ENCODE assay signal across 11 mouse cellular contexts in genomic region chr2:74727640-74728302, GRCm38 (mm10). TPM values are rescaled to one million over a fixed set of nuclear protein-coding genes. Genes with fewer than 3 reads are reported as not detected.
DNase-seq lines count a peak whose midpoint lies in the region; ATAC-seq lines count a peak whose summit lies in the region.
"Had no signal": no experiment of that assay in that cellular context is flagged by ENCODE, and none has a peak within 500 bp of the region (broad histone marks: within the 10 kb centered on the region; RNA-seq: fewer than 3 reads in every experiment).

No protein-coding gene starts in this region.

- DNase-seq in heart, embryonic 10.5 days (ENCODE audit: low spot score): no peak
- DNase-seq in heart, postnatal 14 days: no peak
- DNase-seq in lung, postnatal 10 days: no peak
- DNase-seq in intestine, embryonic 14.5 days (ENCODE audit: low spot score): peak; percentile 65
- no peak for DNase-seq in cerebellum, adult 9-11 months
- DNase-seq in layer of hippocampus, postnatal 14 days (ENCODE audit: low spot score in 2 of 2): no peak
- DNase-seq: cerebellum, adult 9-10 months had no signal

- intact Hi-C loops in heart, postnatal 14 days (cut with DNase I): no loop called here

- no peak for ATAC-seq in lung, embryonic 16.5 days (ENCODE audit: low read depth)
- 0 out of 2 replicates have a peak, but pooled peaks have one; percentile 12 for ATAC-seq in intestine, embryonic 14.5 days (replicated peaks; ENCODE audit: low FRiP score, low TSS enrichment, low read depth)
- ATAC-seq in stomach, embryonic 14.5 days (ENCODE audit: insufficient number of reproducible peaks, insufficient read depth, low FRiP score, low read depth): no peak
- ATAC-seq: CD4-positive, CD25-positive, alpha-beta regulatory T cell, adult 4 months had no signal

- peak overlapping the region; percentile 26; the same call in 1 of the 2 replicates for H3K4me2 ChIP-seq in lung, embryonic 16.5 days (ENCODE audit: low read depth, low read length)
- H3K4me2 ChIP-seq in intestine, embryonic 14.5 days (ENCODE audit: low read length): peak overlapping the region; percentile 51
- peak overlapping the region; percentile 19; the same call in 1 of the 2 replicates for H3K4me2 ChIP-seq in stomach, embryonic 14.5 days (replicated peaks; ENCODE audit: low read depth, low read length)

- WGBS in heart, embryonic 10.5 days: 1% methylated on average over 25 of the region's 25 CpGs
- 2% methylated on average over 24 of the region's 25 CpGs for WGBS in lung, embryonic 16.5 days
- WGBS in intestine, embryonic 14.5 days: 26% methylated on average over 25 of the region's 25 CpGs
- 10% methylated on average over 25 of the region's 25 CpGs for WGBS in stomach, embryonic 14.5 days

- no peaks in the 10 kb centered on the region for H3K36me3 ChIP-seq in heart, embryonic 10.5 days
- H3K36me3 ChIP-seq in lung, embryonic 16.5 days (ENCODE audit: control insufficient read depth, insufficient read depth, low read length): no peaks in the 10 kb centered on the region
- no peaks in the 10 kb centered on the region for H3K36me3 ChIP-seq in intestine, embryonic 14.5 days (ENCODE audit: control insufficient read depth, insufficient read depth, low read length)
- H3K36me3 ChIP-seq in stomach, embryonic 14.5 days (ENCODE audit: control insufficient read depth, insufficient read depth, low read length): no peaks in the 10 kb centered on the region

- peaks cover 100% of the 10 kb centered on the region for H3K27me3 ChIP-seq in heart, embryonic 10.5 days (ENCODE audit: insufficient read depth, poor library complexity, severe bottlenecking)
- peaks cover 96% of the 10 kb centered on the region for H3K27me3 ChIP-seq in lung, embryonic 16.5 days (ENCODE audit: control insufficient read depth, insufficient read depth, low read depth, low read length)
- H3K27me3 ChIP-seq in intestine, embryonic 14.5 days (replicated peaks; ENCODE audit: control insufficient read depth, insufficient read depth, low read length): peaks cover 95% of the 10 kb centered on the region
- peaks cover 70% of the 10 kb centered on the region for H3K27me3 ChIP-seq in stomach, embryonic 14.5 days (ENCODE audit: control insufficient read depth, insufficient read depth, low read length)

- no peak overlapping the region for H3K9ac ChIP-seq in lung, embryonic 16.5 days (ENCODE audit: low read length)
- peak overlapping the region; percentile 41 for H3K9ac ChIP-seq in intestine, embryonic 14.5 days (ENCODE audit: low read length)
- no peak overlapping the region for H3K9ac ChIP-seq in stomach, embryonic 14.5 days (replicated peaks; ENCODE audit: low read depth, low read length)

- no peaks in the 10 kb centered on the region for H3K9me3 ChIP-seq in heart, embryonic 10.5 days
- H3K9me3 ChIP-seq in lung, embryonic 16.5 days (ENCODE audit: control insufficient read depth, low read length): no peaks in the 10 kb centered on the region
- H3K9me3 ChIP-seq in intestine, embryonic 14.5 days (ENCODE audit: control insufficient read depth, low read length): no peaks in the 10 kb centered on the region
- H3K9me3 ChIP-seq in stomach, embryonic 14.5 days (ENCODE audit: control insufficient read depth, low read depth, low read length): no peaks in the 10 kb centered on the region

- peak overlapping the region; percentile 3; the same call in 1 of the 2 replicates for H3K27ac ChIP-seq in heart, embryonic 10.5 days
- no peak overlapping the region for H3K27ac ChIP-seq in lung, embryonic 16.5 days (ENCODE audit: low read length)
- H3K27ac ChIP-seq in intestine, embryonic 14.5 days (ENCODE audit: low read depth): peak overlapping the region; percentile 67
- H3K27ac ChIP-seq in stomach, embryonic 14.5 days (ENCODE audit: low read length): no peak overlapping the region

- H3K4me1 ChIP-seq in heart, embryonic 10.5 days: peaks cover 17% of the 10 kb centered on the region
- no peaks in the 10 kb centered on the region for H3K4me1 ChIP-seq in lung, embryonic 16.5 days (replicated peaks; ENCODE audit: control insufficient read depth, insufficient read depth, low read length)
- H3K4me1 ChIP-seq in intestine, embryonic 14.5 days (replicated peaks; ENCODE audit: control insufficient read depth, insufficient read depth, low read length): peaks cover 19% of the 10 kb centered on the region
- no peaks in the 10 kb centered on the region for H3K4me1 ChIP-seq in stomach, embryonic 14.5 days (ENCODE audit: control insufficient read depth, insufficient read depth, low read length)

- H3K4me3 ChIP-seq in heart, embryonic 10.5 days: peak overlapping the region; percentile 53
- H3K4me3 ChIP-seq in lung, embryonic 16.5 days (ENCODE audit: low read length): no peak overlapping the region
- peak overlapping the region; percentile 33 for H3K4me3 ChIP-seq in intestine, embryonic 14.5 days (ENCODE audit: low read depth, low read length)
- H3K4me3 ChIP-seq in stomach, embryonic 14.5 days (ENCODE audit: low read depth, low read length): peak overlapping the region; percentile 7

RNA-seq across cellular contexts. Expression of gene Gm28230, which starts 1.2 kb away (rescaled TPM):
- polyA plus RNA-seq in heart, embryonic 10.5 days (2016; fragmentation: Nextera tagmentation; extraction: Ambion mirVana): 0.07 and 0.35 TPM in 2 replicates
- under 1 TPM in 1 of 2 experiments, not detected in 1; 0.07 TPM for total RNA-seq in heart, postnatal 14 days (2021)
- polyA plus RNA-seq in lung, embryonic 16.5 days (2015; fragmentation: Nextera tagmentation; extraction: Ambion mirVana): not detected in 2 replicates
- polyA plus RNA-seq in intestine, embryonic 14.5 days (2014; fragmentation: Nextera tagmentation; extraction: Ambion mirVana): 0.38 and 0.66 TPM in 2 replicates
- polyA plus RNA-seq in stomach, embryonic 14.5 days (2014; fragmentation: Nextera tagmentation; extraction: Ambion mirVana): 0.10 TPM in 1 of 2 replicates, not detected in the other
- not detected for total RNA-seq in layer of hippocampus, postnatal 14 days (2021)
- total RNA-seq: left cerebral cortex, adult 8-10 months had no signal
- polyA plus RNA-seq: CD4-positive, CD25-positive, alpha-beta regulatory T cell, adult 4 months had no signal

RNA-seq across cellular contexts. Expression of gene Hoxd4, which starts 16.0 kb away (rescaled TPM):
- polyA plus RNA-seq in heart, embryonic 10.5 days (2016; fragmentation: Nextera tagmentation; extraction: Ambion mirVana): 0.29 TPM in 1 of 2 replicates, not detected in the other
- total RNA-seq in heart, postnatal 14 days (2021): under 1 TPM; 0.36 to 0.51 TPM
- polyA plus RNA-seq in lung, embryonic 16.5 days (2015; fragmentation: Nextera tagmentation; extraction: Ambion mirVana): not detected in 2 replicates
- 1.6 and 2.9 TPM in 2 replicates for polyA plus RNA-seq in intestine, embryonic 14.5 days (2014; fragmentation: Nextera tagmentation; extraction: Ambion mirVana)
- 0.81 and 0.87 TPM in 2 replicates for polyA plus RNA-seq in stomach, embryonic 14.5 days (2014; fragmentation: Nextera tagmentation; extraction: Ambion mirVana)
- not detected for total RNA-seq in layer of hippocampus, postnatal 14 days (2021)
- total RNA-seq: left cerebral cortex, adult 8-10 months had no signal
- polyA plus RNA-seq: CD4-positive, CD25-positive, alpha-beta regulatory T cell, adult 4 months had no signal

RNA-seq across cellular contexts. Expression of gene Hoxd3, which starts 16.0 kb away (rescaled TPM):
- 0.73 and 2.9 TPM in 2 replicates for polyA plus RNA-seq in heart, embryonic 10.5 days (2016; fragmentation: Nextera tagmentation; extraction: Ambion mirVana)
- not detected for total RNA-seq in heart, postnatal 14 days (2021)
- 0.23 and 0.39 TPM in 2 replicates for polyA plus RNA-seq in lung, embryonic 16.5 days (2015; fragmentation: Nextera tagmentation; extraction: Ambion mirVana)
- polyA plus RNA-seq in intestine, embryonic 14.5 days (2014; fragmentation: Nextera tagmentation; extraction: Ambion mirVana): 27.6 and 27.8 TPM in 2 replicates
- 14.5 and 16.2 TPM in 2 replicates for polyA plus RNA-seq in stomach, embryonic 14.5 days (2014; fragmentation: Nextera tagmentation; extraction: Ambion mirVana)
- not detected for total RNA-seq in layer of hippocampus, postnatal 14 days (2021)
- total RNA-seq: left cerebral cortex, adult 8-10 months had no signal
- polyA plus RNA-seq: CD4-positive, CD25-positive, alpha-beta regulatory T cell, adult 4 months had no signal

RNA-seq across cellular contexts. Expression of gene Hoxd8, which starts 23.4 kb away (rescaled TPM):
- 0.09 and 1.3 TPM in 2 replicates for polyA plus RNA-seq in heart, embryonic 10.5 days (2016; fragmentation: Nextera tagmentation; extraction: Ambion mirVana)
- 1 to 10 TPM; 1.5 to 1.6 TPM for total RNA-seq in heart, postnatal 14 days (2021)
- 0.20 and 0.39 TPM in 2 replicates for polyA plus RNA-seq in lung, embryonic 16.5 days (2015; fragmentation: Nextera tagmentation; extraction: Ambion mirVana)
- polyA plus RNA-seq in intestine, embryonic 14.5 days (2014; fragmentation: Nextera tagmentation; extraction: Ambion mirVana): 6.1 and 8.4 TPM in 2 replicates
- 2.6 and 2.9 TPM in 2 replicates for polyA plus RNA-seq in stomach, embryonic 14.5 days (2014; fragmentation: Nextera tagmentation; extraction: Ambion mirVana)
- total RNA-seq in layer of hippocampus, postnatal 14 days (2021): not detected
- total RNA-seq: left cerebral cortex, adult 8-10 months had no signal
- polyA plus RNA-seq: CD4-positive, CD25-positive, alpha-beta regulatory T cell, adult 4 months had no signal

RNA-seq across cellular contexts. Expression of gene Hoxd9, which starts 30.2 kb away (rescaled TPM):
- polyA plus RNA-seq in heart, embryonic 10.5 days (2016; fragmentation: Nextera tagmentation; extraction: Ambion mirVana): 3.0 TPM in 1 of 2 replicates, not detected in the other
- total RNA-seq in heart, postnatal 14 days (2021): under 1 TPM; 0.12 to 0.24 TPM
- polyA plus RNA-seq in lung, embryonic 16.5 days (2015; fragmentation: Nextera tagmentation; extraction: Ambion mirVana): 0.31 TPM in 2 replicates
- 3.9 and 6.8 TPM in 2 replicates for polyA plus RNA-seq in intestine, embryonic 14.5 days (2014; fragmentation: Nextera tagmentation; extraction: Ambion mirVana)
- 0.22 and 0.41 TPM in 2 replicates for polyA plus RNA-seq in stomach, embryonic 14.5 days (2014; fragmentation: Nextera tagmentation; extraction: Ambion mirVana)
- not detected for total RNA-seq in layer of hippocampus, postnatal 14 days (2021)
- total RNA-seq: left cerebral cortex, adult 8-10 months had no signal
- polyA plus RNA-seq: CD4-positive, CD25-positive, alpha-beta regulatory T cell, adult 4 months had no signal

Comparison
In these comparisons a context has a peak if more than half of its experiments do, and no peak if none do; other contexts are left out.
1. H3K27ac ChIP-seq: peak in heart, embryonic 10.5 days (single experiment) and intestine, embryonic 14.5 days (single experiment); none in lung, embryonic 16.5 days (single experiment) and stomach, embryonic 14.5 days (single experiment).
2. Peak in every context shown above with its lines, with median percentiles within 50 percentile points of each other: H3K4me2 ChIP-seq.